Mouse (Mus musculus): ENCODE results near the gene Pigk. TPM values are rescaled to one million over a fixed set of nuclear protein-coding genes. Genes with fewer than 3 reads are reported as not detected.

Gene Pigk
- total RNA-seq, 1 experiment, result 44.6 TPM

- H3K36me3 ChIP-seq (ENCODE audit: control insufficient read depth, insufficient read depth, low read length, poor library complexity, severe bottlenecking), result peaks cover 5% of the 10 kb centered on the region
- no peak for DNase-seq (ENCODE audit: low read depth, low spot score)
- no peak overlapping the region for H3K27ac ChIP-seq (ENCODE audit: insufficient read depth, low read depth, low read length, poor library complexity, severe bottlenecking)
- H3K4me1 ChIP-seq (ENCODE audit: control insufficient read depth in 2 of 2, insufficient read depth in 2 of 2, low read length in 2 of 2, poor library complexity in 1 of 2), result no peaks in the 10 kb centered on the region
- H3K9ac ChIP-seq (ENCODE audit: insufficient read depth, low read depth, low read length, poor library complexity, severe bottlenecking), result no peak overlapping the region
- in situ Hi-C loops (cut with MboI; ENCODE audit: low sequenced_read_pairs in 2 of 2, unreplicated experiment in 2 of 2), result no loop called here
- TF ChIP-seq MAFK (IDR thresholded peaks at IDR 0.05; ENCODE audit: insufficient read depth, low read depth, low read length) (no peak), ZNF384 (IDR thresholded peaks at IDR 0.05; ENCODE audit: low read depth, low read length) (no peak), CHD2 (IDR thresholded peaks at IDR 0.05; ENCODE audit: low read depth, low read length) (no peak), ZC3H11A (IDR thresholded peaks at IDR 0.05; ENCODE audit: borderline replicate concordance, low read depth, low read length) (no peak), HCFC1 (IDR thresholded peaks at IDR 0.05; ENCODE audit: borderline replicate concordance, insufficient read depth, low read length) (no peak)
- no peak overlapping the region for H3K4me3 ChIP-seq (ENCODE audit: insufficient read depth in 1 of 2, low read depth in 1 of 2, low read length in 2 of 2, poor library complexity in 1 of 2, severe bottlenecking in 1 of 2)
- no peaks in the 10 kb centered on the region for H3K9me3 ChIP-seq (ENCODE audit: control insufficient read depth, insufficient read depth, low read depth, low read length)
Measured at GRCm38 (mm10) chr3:152792601-152793000, 78.7 kb downstream of the Pigk start.

GRCm38 (mm10) chr3:152793006-152793405 lies 79.1 kb downstream of the Pigk start:
- Histone ChIP-seq H3K4me3 (ENCODE audit: insufficient read depth in 1 of 2, low read depth in 1 of 2, low read length in 2 of 2, poor library complexity in 1 of 2, severe bottlenecking in 1 of 2) (no peak overlapping the region), H3K27ac (ENCODE audit: insufficient read depth, low read depth, low read length, poor library complexity, severe bottlenecking) (no peak overlapping the region), H3K9me3 (ENCODE audit: control insufficient read depth, insufficient read depth, low read depth, low read length) (no peaks in the 10 kb centered on the region), H3K36me3 (ENCODE audit: control insufficient read depth, insufficient read depth, low read length, poor library complexity, severe bottlenecking) (peaks cover under 1% of the 10 kb centered on the region), H3K4me1 (ENCODE audit: control insufficient read depth in 2 of 2, insufficient read depth in 2 of 2, low read length in 2 of 2, poor library complexity in 1 of 2) (no peaks in the 10 kb centered on the region), H3K9ac (ENCODE audit: insufficient read depth, low read depth, low read length, poor library complexity, severe bottlenecking) (no peak overlapping the region)
- TF ChIP-seq ZC3H11A (IDR thresholded peaks at IDR 0.05; ENCODE audit: borderline replicate concordance, low read depth, low read length), result no peak
- TF ChIP-seq ZNF384 (IDR thresholded peaks at IDR 0.05; ENCODE audit: low read depth, low read length), result no peak
- no peak for TF ChIP-seq MAFK (IDR thresholded peaks at IDR 0.05; ENCODE audit: insufficient read depth, low read depth, low read length)
- no peak for TF ChIP-seq CHD2 (IDR thresholded peaks at IDR 0.05; ENCODE audit: low read depth, low read length)
- TF ChIP-seq HCFC1 (IDR thresholded peaks at IDR 0.05; ENCODE audit: borderline replicate concordance, insufficient read depth, low read length), result no peak
- in situ Hi-C loops (cut with MboI; ENCODE audit: low sequenced_read_pairs in 2 of 2, unreplicated experiment in 2 of 2), result no loop called here
- DNase-seq (ENCODE audit: low read depth, low spot score), result no peak

GRCm38 (mm10) chr3:152796216-152796615 lies 82.3 kb downstream of the Pigk start:
- TF ChIP-seq CHD2 (IDR thresholded peaks at IDR 0.05; ENCODE audit: low read depth, low read length), result no peak
- TF ChIP-seq MAFK (IDR thresholded peaks at IDR 0.05; ENCODE audit: insufficient read depth, low read depth, low read length), result no peak
- no peak for TF ChIP-seq ZNF384 (IDR thresholded peaks at IDR 0.05; ENCODE audit: low read depth, low read length)
- no peak for TF ChIP-seq ZC3H11A (IDR thresholded peaks at IDR 0.05; ENCODE audit: borderline replicate concordance, low read depth, low read length)
- no peak for TF ChIP-seq HCFC1 (IDR thresholded peaks at IDR 0.05; ENCODE audit: borderline replicate concordance, insufficient read depth, low read length)
- in situ Hi-C loops (cut with MboI; ENCODE audit: low sequenced_read_pairs in 2 of 2, unreplicated experiment in 2 of 2), result no loop called here
- no peaks in the 10 kb centered on the region for H3K4me1 ChIP-seq (ENCODE audit: control insufficient read depth in 2 of 2, insufficient read depth in 2 of 2, low read length in 2 of 2, poor library complexity in 1 of 2)
- no peak overlapping the region for H3K27ac ChIP-seq (ENCODE audit: insufficient read depth, low read depth, low read length, poor library complexity, severe bottlenecking)
- H3K4me3 ChIP-seq (ENCODE audit: insufficient read depth in 1 of 2, low read depth in 1 of 2, low read length in 2 of 2, poor library complexity in 1 of 2, severe bottlenecking in 1 of 2), result no peak overlapping the region
- H3K36me3 ChIP-seq (ENCODE audit: control insufficient read depth, insufficient read depth, low read length, poor library complexity, severe bottlenecking), result no peaks in the 10 kb centered on the region
- DNase-seq (ENCODE audit: low read depth, low spot score), result no peak
- H3K9me3 ChIP-seq (ENCODE audit: control insufficient read depth, insufficient read depth, low read depth, low read length), result 0 out of 2 replicates have a peak, but pooled peaks cover 2% of the 10 kb centered on the region
- no peak overlapping the region for H3K9ac ChIP-seq (ENCODE audit: insufficient read depth, low read depth, low read length, poor library complexity, severe bottlenecking)

- no peaks in the 10 kb centered on the region for H3K4me1 ChIP-seq (ENCODE audit: control insufficient read depth in 2 of 2, insufficient read depth in 2 of 2, low read length in 2 of 2, poor library complexity in 1 of 2)
- no peaks in the 10 kb centered on the region for H3K36me3 ChIP-seq (ENCODE audit: control insufficient read depth, insufficient read depth, low read length, poor library complexity, severe bottlenecking)
- 0 out of 2 replicates have a peak, but pooled peaks cover 2% of the 10 kb centered on the region for H3K9me3 ChIP-seq (ENCODE audit: control insufficient read depth, insufficient read depth, low read depth, low read length)
- DNase-seq (ENCODE audit: low read depth, low spot score), result no peak
- in situ Hi-C loops (cut with MboI; ENCODE audit: low sequenced_read_pairs in 2 of 2, unreplicated experiment in 2 of 2), result no loop called here
- TF ChIP-seq ZNF384 (IDR thresholded peaks at IDR 0.05; ENCODE audit: low read depth, low read length) (no peak), ZC3H11A (IDR thresholded peaks at IDR 0.05; ENCODE audit: borderline replicate concordance, low read depth, low read length) (no peak), CHD2 (IDR thresholded peaks at IDR 0.05; ENCODE audit: low read depth, low read length) (no peak), HCFC1 (IDR thresholded peaks at IDR 0.05; ENCODE audit: borderline replicate concordance, insufficient read depth, low read length) (no peak), MAFK (IDR thresholded peaks at IDR 0.05; ENCODE audit: insufficient read depth, low read depth, low read length) (no peak)
- H3K9ac ChIP-seq (ENCODE audit: insufficient read depth, low read depth, low read length, poor library complexity, severe bottlenecking), result no peak overlapping the region
- no peak overlapping the region for H3K27ac ChIP-seq (ENCODE audit: insufficient read depth, low read depth, low read length, poor library complexity, severe bottlenecking)
- H3K4me3 ChIP-seq (ENCODE audit: insufficient read depth in 1 of 2, low read depth in 1 of 2, low read length in 2 of 2, poor library complexity in 1 of 2, severe bottlenecking in 1 of 2), result no peak overlapping the region
Measured at GRCm38 (mm10) chr3:152797354-152797753, 83.5 kb downstream of the Pigk start.

Data from ES-E14 (cell line).